Mouse (Mus musculus) 416B (cell line): ENCODE measurements around the gene Olfr97.
A peak's percentile ranks its signal among the peaks of the same experiment; 100 is the strongest.
"Not testable (repeated sequence)": the region's sequence is repeated elsewhere in the genome, so short reads cannot be mapped to it uniquely, and the experiment has no call there.

Experiments used
- DNase-seq: peaks from one replicate; pipeline ENCODE4 v3.0.0; 2011; ENCODE audit warnings: low read depth

Olfr97 gene

GRCm38 (mm10) chr17:37237230-37237629 lies at the start of gene Olfr97:
TSS of gene Olfr97 (minus strand) at chr17:37237330.
- not testable (repeated sequence) for DNase-seq

GRCm38 (mm10) chr17:37283360-37283759 lies 46.2 kb upstream of the Olfr97 start, which contains the start of gene Olfr99:
TSS of gene Olfr99 (minus strand) at chr17:37283460.
- no peak for DNase-seq

- no peak for DNase-seq
These were observed 43.2 kb upstream of the Olfr97 start for GRCm38 (mm10) chr17:37280331-37280730.

GRCm38 (mm10) chr17:37276573-37276972 lies 39.4 kb upstream of the Olfr97 start:
- DNase-seq = no peak

GRCm38 (mm10) chr17:37275626-37276248 lies 38.6 kb upstream of the Olfr97 start:
- DNase-seq = no peak

GRCm38 (mm10) chr17:37270702-37271092 lies 33.6 kb upstream of the Olfr97 start:
- peak; percentile 91 for DNase-seq

GRCm38 (mm10) chr17:37270058-37270701 lies 33.0 kb upstream of the Olfr97 start, which contains the start of gene H2-M3:
TSS of gene H2-M3 (plus strand) at chr17:37270220.
- DNase-seq = peak; percentile 92

- no peak for DNase-seq
These were observed 26.5 kb upstream of the Olfr97 start, which contains the start of gene Olfr98 for GRCm38 (mm10) chr17:37263626-37264025. TSS of gene Olfr98 (minus strand) at chr17:37263749.

GRCm38 (mm10) chr17:37250544-37250943 lies 13.4 kb upstream of the Olfr97 start:
- DNase-seq = peak; percentile 46

GRCm38 (mm10) chr17:37249460-37249859 lies 12.3 kb upstream of the Olfr97 start:
- no peak for DNase-seq

GRCm38 (mm10) chr17:37246715-37247114 lies 9.6 kb upstream of the Olfr97 start:
- DNase-seq = peak; percentile 55

GRCm38 (mm10) chr17:37242198-37242597 lies 5.1 kb upstream of the Olfr97 start:
- no peak for DNase-seq

- peak; percentile 6 for DNase-seq
These were observed 15.3 kb downstream of the Olfr97 start for GRCm38 (mm10) chr17:37221879-37222278.

GRCm38 (mm10) chr17:37219846-37220245 lies 17.3 kb downstream of the Olfr97 start, which contains the start of gene Olfr96:
TSS of gene Olfr96 (plus strand) at chr17:37220146.
- no peak for DNase-seq

GRCm38 (mm10) chr17:37218486-37218885 lies 18.6 kb downstream of the Olfr97 start:
- no peak for DNase-seq

GRCm38 (mm10) chr17:37213018-37213417 lies 24.1 kb downstream of the Olfr97 start, which contains the start of gene Olfr95:
TSS of gene Olfr95 (minus strand) at chr17:37213118.
- no peak for DNase-seq

GRCm38 (mm10) chr17:37210884-37211768 lies 26.0 kb downstream of the Olfr97 start:
- DNase-seq = no peak

GRCm38 (mm10) chr17:37203917-37204236 lies 33.3 kb downstream of the Olfr97 start:
- DNase-seq = no peak

- peak; percentile 79 for DNase-seq
These were observed 33.8 kb downstream of the Olfr97 start for GRCm38 (mm10) chr17:37203206-37203916.

- no peak for DNase-seq
These were observed 36.2 kb downstream of the Olfr97 start, which contains the start of gene Olfr94 for GRCm38 (mm10) chr17:37200894-37201293. TSS of gene Olfr94 (minus strand) at chr17:37200994.

GRCm38 (mm10) chr17:37196845-37197724 lies 40.0 kb downstream of the Olfr97 start:
- DNase-seq = no peak
